Mouse (Mus musculus): ENCODE results near the gene Fam69b. TPM values are rescaled to one million over a fixed set of nuclear protein-coding genes. Genes with fewer than 3 reads are reported as not detected.
A peak's percentile ranks its signal among the peaks of the same experiment; 100 is the strongest.

Fam69b gene
- polyA plus RNA-seq, 1 experiment = 8.2 TPM

GRCm38 (mm10) chr2:26628792-26629437, 658 bp downstream of the Fam69b start:
- Histone ChIP-seq H3K4me3 (ENCODE audit: insufficient read depth, poor library complexity, severe bottlenecking) (peak overlapping the region; percentile 11), H3K36me3 (ENCODE audit: control insufficient read depth, insufficient read depth) (no peaks in the 10 kb centered on the region), H3K79me2 (ENCODE audit: control insufficient read depth, insufficient read depth) (no peaks in the 10 kb centered on the region), H3K79me3 (ENCODE audit: low read depth) (no peaks in the 10 kb centered on the region), H3ac (ENCODE audit: control insufficient read depth, insufficient read length, low read depth) (no peak overlapping the region), H3K27me3 (ENCODE audit: control insufficient read depth, insufficient read depth, insufficient read length) (no peaks in the 10 kb centered on the region)
- no peak for TF ChIP-seq MYOD1 (IDR thresholded peaks at IDR 0.05; ENCODE audit: control insufficient read depth, insufficient read length, low read depth)
- no peak for TF ChIP-seq CTCF (IDR thresholded peaks at IDR 0.05; ENCODE audit: control insufficient read depth, insufficient read depth, insufficient read length)
- no peak for TF ChIP-seq CEBPB (IDR thresholded peaks at IDR 0.05; ENCODE audit: low read depth)
- no peak for TF ChIP-seq MYOG (IDR thresholded peaks at IDR 0.05; ENCODE audit: control insufficient read depth, extremely low read depth, insufficient read length)
- no peak for TF ChIP-seq USF1 (IDR thresholded peaks at IDR 0.05; ENCODE audit: low read depth)
- TF ChIP-seq FOSL1 (IDR thresholded peaks at IDR 0.05; ENCODE audit: insufficient read depth, low read length, poor library complexity, severe bottlenecking) = no peak
- TF ChIP-seq MAX (IDR thresholded peaks at IDR 0.05) = no peak

GRCm38 (mm10) chr2:26632541-26633395, 4.5 kb downstream of the Fam69b start:
- Histone ChIP-seq H3K4me3 (ENCODE audit: insufficient read depth, poor library complexity, severe bottlenecking) (no peak overlapping the region), H3K79me3 (ENCODE audit: low read depth) (peaks cover 6% of the 10 kb centered on the region), H3K27me3 (ENCODE audit: control insufficient read depth, insufficient read depth, insufficient read length) (no peaks in the 10 kb centered on the region), H3K36me3 (ENCODE audit: control insufficient read depth, insufficient read depth) (peaks cover 30% of the 10 kb centered on the region), H3ac (ENCODE audit: control insufficient read depth, insufficient read length, low read depth) (no peak overlapping the region), H3K79me2 (ENCODE audit: control insufficient read depth, insufficient read depth) (peaks cover 21% of the 10 kb centered on the region)
- no peak for TF ChIP-seq FOSL1 (IDR thresholded peaks at IDR 0.05; ENCODE audit: insufficient read depth, low read length, poor library complexity, severe bottlenecking)
- TF ChIP-seq CEBPB (IDR thresholded peaks at IDR 0.05; ENCODE audit: low read depth) = no peak
- no peak for TF ChIP-seq USF1 (IDR thresholded peaks at IDR 0.05; ENCODE audit: low read depth)
- TF ChIP-seq CTCF (IDR thresholded peaks at IDR 0.05; ENCODE audit: control insufficient read depth, insufficient read depth, insufficient read length) = no peak
- TF ChIP-seq MYOD1 (IDR thresholded peaks at IDR 0.05; ENCODE audit: control insufficient read depth, insufficient read length, low read depth) = no peak
- no peak for TF ChIP-seq MAX (IDR thresholded peaks at IDR 0.05)
- TF ChIP-seq MYOG (IDR thresholded peaks at IDR 0.05; ENCODE audit: control insufficient read depth, extremely low read depth, insufficient read length) = no peak

- peak overlapping the region; percentile 6 for H3K4me3 ChIP-seq (ENCODE audit: insufficient read depth, poor library complexity, severe bottlenecking)
- peaks cover 19% of the 10 kb centered on the region for H3K79me3 ChIP-seq (ENCODE audit: low read depth)
- TF ChIP-seq USF1 (IDR thresholded peaks at IDR 0.05; ENCODE audit: low read depth) (no peak), FOSL1 (IDR thresholded peaks at IDR 0.05; ENCODE audit: insufficient read depth, low read length, poor library complexity, severe bottlenecking) (no peak), CTCF (IDR thresholded peaks at IDR 0.05; ENCODE audit: control insufficient read depth, insufficient read depth, insufficient read length) (no peak), CEBPB (IDR thresholded peaks at IDR 0.05; ENCODE audit: low read depth) (no peak), MAX (IDR thresholded peaks at IDR 0.05) (no peak), MYOD1 (IDR thresholded peaks at IDR 0.05; ENCODE audit: control insufficient read depth, insufficient read length, low read depth) (no peak), MYOG (IDR thresholded peaks at IDR 0.05; ENCODE audit: control insufficient read depth, extremely low read depth, insufficient read length) (no peak)
- H3K79me2 ChIP-seq (ENCODE audit: control insufficient read depth, insufficient read depth) = peaks cover 34% of the 10 kb centered on the region
- H3K27me3 ChIP-seq (ENCODE audit: control insufficient read depth, insufficient read depth, insufficient read length) = no peaks in the 10 kb centered on the region
- no peak overlapping the region for H3ac ChIP-seq (ENCODE audit: control insufficient read depth, insufficient read length, low read depth)
- H3K36me3 ChIP-seq (ENCODE audit: control insufficient read depth, insufficient read depth) = peaks cover 43% of the 10 kb centered on the region
Observed at GRCm38 (mm10) chr2:26633953-26634530, 5.8 kb downstream of the Fam69b start.

- Histone ChIP-seq H3K4me3 (ENCODE audit: insufficient read depth, poor library complexity, severe bottlenecking) (no peak overlapping the region), H3K36me3 (ENCODE audit: control insufficient read depth, insufficient read depth) (peaks cover 46% of the 10 kb centered on the region), H3K79me3 (ENCODE audit: low read depth) (peaks cover 26% of the 10 kb centered on the region), H3K27me3 (ENCODE audit: control insufficient read depth, insufficient read depth, insufficient read length) (no peaks in the 10 kb centered on the region), H3ac (ENCODE audit: control insufficient read depth, insufficient read length, low read depth) (no peak overlapping the region), H3K79me2 (ENCODE audit: control insufficient read depth, insufficient read depth) (peaks cover 42% of the 10 kb centered on the region)
- TF ChIP-seq FOSL1 (IDR thresholded peaks at IDR 0.05; ENCODE audit: insufficient read depth, low read length, poor library complexity, severe bottlenecking) = no peak
- TF ChIP-seq MAX (IDR thresholded peaks at IDR 0.05) = no peak
- TF ChIP-seq MYOD1 (IDR thresholded peaks at IDR 0.05; ENCODE audit: control insufficient read depth, insufficient read length, low read depth) = no peak
- no peak for TF ChIP-seq MYOG (IDR thresholded peaks at IDR 0.05; ENCODE audit: control insufficient read depth, extremely low read depth, insufficient read length)
- no peak for TF ChIP-seq USF1 (IDR thresholded peaks at IDR 0.05; ENCODE audit: low read depth)
- no peak for TF ChIP-seq CTCF (IDR thresholded peaks at IDR 0.05; ENCODE audit: control insufficient read depth, insufficient read depth, insufficient read length)
- no peak for TF ChIP-seq CEBPB (IDR thresholded peaks at IDR 0.05; ENCODE audit: low read depth)
Observed at GRCm38 (mm10) chr2:26634629-26635488, 6.6 kb downstream of the Fam69b start.

Measured in C2C12 (cell line).